In genomic region chr4:130140992-130141402, GRCm38 (mm10) we compare ENCODE assay signal across 12 mouse cellular contexts. TPM values are rescaled to one million over a fixed set of nuclear protein-coding genes. Genes with fewer than 3 reads are reported as not detected.
DNase-seq lines count a peak whose midpoint lies in the region; ATAC-seq lines count a peak whose summit lies in the region.
"Had no signal": no experiment of that assay in that cellular context is flagged by ENCODE, and none has a peak within 500 bp of the region (broad histone marks: within the 10 kb centered on the region; RNA-seq: fewer than 3 reads in every experiment).

No protein-coding gene starts in this region.

- intact Hi-C loops in left cerebral cortex, postnatal 14 days (cut with DNase I): no loop called here
- intact Hi-C loops in gastrocnemius, postnatal 36 days (cut with DNase I): no loop called here

- peaks cover 9% of the 10 kb centered on the region for H3K27me3 ChIP-seq in hindbrain, embryonic 16.5 days (replicated peaks; ENCODE audit: control insufficient read depth, insufficient read depth, low read length)
- H3K27me3 ChIP-seq in intestine, embryonic 15.5 days (replicated peaks): peaks cover 37% of the 10 kb centered on the region

- H3K4me1 ChIP-seq in hindbrain, embryonic 16.5 days (ENCODE audit: control insufficient read depth, insufficient read depth, low read depth, low read length): peaks cover 14% of the 10 kb centered on the region
- H3K4me1 ChIP-seq in intestine, embryonic 15.5 days (replicated peaks): peaks cover 14% of the 10 kb centered on the region

- WGBS in hindbrain, embryonic 16.5 days: 37% methylated on average over 9 of the region's 9 CpGs
- 51% methylated on average over 9 of the region's 9 CpGs for WGBS in intestine, embryonic 15.5 days

- H3K4me2 ChIP-seq in hindbrain, embryonic 16.5 days (ENCODE audit: low read length): no peak overlapping the region
- H3K4me2 ChIP-seq in intestine, embryonic 15.5 days (replicated peaks): no peak overlapping the region
- H3K4me2 ChIP-seq: embryonic facial prominence, embryonic 13.5 days; limb, embryonic 12.5 days had no signal

- H3K27ac ChIP-seq in hindbrain, embryonic 16.5 days (ENCODE audit: low read depth, low read length): no peak overlapping the region
- H3K27ac ChIP-seq in intestine, embryonic 15.5 days: no peak overlapping the region
- H3K27ac ChIP-seq: embryonic facial prominence, embryonic 13.5 days; limb, embryonic 12.5 days had no signal

- H3K9ac ChIP-seq in hindbrain, embryonic 16.5 days (ENCODE audit: low read depth, low read length): no peak overlapping the region
- no peak overlapping the region for H3K9ac ChIP-seq in intestine, embryonic 15.5 days
- H3K9ac ChIP-seq: embryonic facial prominence, embryonic 13.5 days; limb, embryonic 12.5 days had no signal

- ATAC-seq in hindbrain, embryonic 16.5 days: peak; percentile 57; the same call in 1 of the 2 replicates
- ATAC-seq in intestine, embryonic 15.5 days: no peak
- no peak for ATAC-seq in granulocyte monocyte progenitor cell, adult 5-6 weeks (replicated peaks; ENCODE audit: poor library complexity, severe bottlenecking)

- H3K9me3 ChIP-seq in hindbrain, embryonic 16.5 days (ENCODE audit: control insufficient read depth, low read length): no peaks in the 10 kb centered on the region
- no peaks in the 10 kb centered on the region for H3K9me3 ChIP-seq in intestine, embryonic 15.5 days
- H3K9me3 ChIP-seq: embryonic facial prominence, embryonic 13.5 days had no signal

- no peaks in the 10 kb centered on the region for H3K36me3 ChIP-seq in hindbrain, embryonic 16.5 days (ENCODE audit: control insufficient read depth, insufficient read depth, low read length)
- H3K36me3 ChIP-seq in intestine, embryonic 15.5 days: no peaks in the 10 kb centered on the region
- H3K36me3 ChIP-seq: embryonic facial prominence, embryonic 13.5 days; G1E; limb, embryonic 12.5 days had no signal

- no peak overlapping the region for H3K4me3 ChIP-seq in hindbrain, embryonic 16.5 days (ENCODE audit: low read length)
- no peak overlapping the region for H3K4me3 ChIP-seq in intestine, embryonic 15.5 days (replicated peaks)
- H3K4me3 ChIP-seq: embryonic facial prominence, embryonic 13.5 days; limb, embryonic 12.5 days had no signal

- DNase-seq in frontal cortex, postnatal 10 days (ENCODE audit: low spot score in 2 of 2): peak; percentile 54 to 83
- DNase-seq in left cerebral cortex, postnatal 14 days (ENCODE audit: low spot score in 2 of 2): peak; percentile 66 to 92
- DNase-seq in retina, embryonic 14.5 days (ENCODE audit: low spot score): peak; percentile 52
- no peak for DNase-seq in cerebellum, adult 18-20 months
- DNase-seq in gastrocnemius, postnatal 36 days: no peak
- DNase-seq: lung, postnatal 4 days had no signal

RNA-seq across cellular contexts. Expression of gene Hcrtr1, which starts 1.8 kb away (rescaled TPM):
- 5.7 and 8.6 TPM in 2 replicates for polyA plus RNA-seq in hindbrain, embryonic 16.5 days (2015; fragmentation: Nextera tagmentation; extraction: Ambion mirVana)
- total RNA-seq in left cerebral cortex, postnatal 14 days (2021): 1 to 10 TPM; 5.8 to 6.3 TPM
- polyA plus RNA-seq in intestine, embryonic 15.5 days (2015; fragmentation: Nextera tagmentation; extraction: Ambion mirVana): 0.24 and 0.37 TPM in 2 replicates
- not detected in 2 replicates for total RNA-seq in granulocyte monocyte progenitor cell, adult 5-6 weeks (2014; fragmentation: Nextera tagmentation)
- not detected in 2 replicates for total RNA-seq in granulocyte monocyte progenitor cell, adult 5-6 weeks (2017)
- not detected for total RNA-seq in gastrocnemius, postnatal 36 days (2021)
- total RNA-seq: G1E had no signal
- polyA plus RNA-seq: G1E; limb, embryonic 12.5 days had no signal

RNA-seq across cellular contexts. Expression of gene Tinagl1, which starts 33.9 kb away (rescaled TPM):
- 10.0 and 12.5 TPM in 2 replicates for polyA plus RNA-seq in hindbrain, embryonic 16.5 days (2015; fragmentation: Nextera tagmentation; extraction: Ambion mirVana)
- 1 to 10 TPM; 4.1 to 4.2 TPM for total RNA-seq in left cerebral cortex, postnatal 14 days (2021)
- polyA plus RNA-seq in intestine, embryonic 15.5 days (2015; fragmentation: Nextera tagmentation; extraction: Ambion mirVana): 65.6 and 72.9 TPM in 2 replicates
- 1.5 TPM in 1 of 2 replicates, not detected in the other for total RNA-seq in granulocyte monocyte progenitor cell, adult 5-6 weeks (2014; fragmentation: Nextera tagmentation)
- total RNA-seq in granulocyte monocyte progenitor cell, adult 5-6 weeks (2017): 0.82 and 1.1 TPM in 2 replicates
- 10 to 100 TPM; 17.0 to 28.2 TPM for total RNA-seq in gastrocnemius, postnatal 36 days (2021)

RNA-seq across cellular contexts. Expression of gene Pef1, which starts 38.6 kb away (rescaled TPM):
- 69.0 and 71.3 TPM in 2 replicates for polyA plus RNA-seq in hindbrain, embryonic 16.5 days (2015; fragmentation: Nextera tagmentation; extraction: Ambion mirVana)
- total RNA-seq in left cerebral cortex, postnatal 14 days (2021): 10 to 100 TPM; 47.6 to 49.2 TPM
- 67.0 and 76.6 TPM in 2 replicates for polyA plus RNA-seq in intestine, embryonic 15.5 days (2015; fragmentation: Nextera tagmentation; extraction: Ambion mirVana)
- 22.7 and 60.5 TPM in 2 replicates for total RNA-seq in granulocyte monocyte progenitor cell, adult 5-6 weeks (2014; fragmentation: Nextera tagmentation)
- total RNA-seq in granulocyte monocyte progenitor cell, adult 5-6 weeks (2017): 10.4 and 12.4 TPM in 2 replicates
- 10 to 100 TPM; 32.0 to 34.3 TPM for total RNA-seq in gastrocnemius, postnatal 36 days (2021)

Comparison
In these comparisons a context has a peak if more than half of its experiments do, and no peak if none do; other contexts are left out.
1. DNase-seq: peak in frontal cortex, postnatal 10 days (2 of 2), left cerebral cortex, postnatal 14 days (2 of 2) and retina, embryonic 14.5 days (single experiment); none in cerebellum, adult 18-20 months (0 of 2) and gastrocnemius, postnatal 36 days (0 of 2).
2. RNA of gene Hcrtr1, which starts 1.8 kb away (total RNA-seq): 5.8 to 6.3 TPM in left cerebral cortex, postnatal 14 days; not detected in granulocyte monocyte progenitor cell, adult 5-6 weeks and not detected in gastrocnemius, postnatal 36 days; every median in the first group is over 4 times any median in the second.